Mouse (Mus musculus) testis, adult 2 months (tissue): ENCODE measurements around the gene Gramd1a.

ENCODE experiments used
- CTCF ChIP-seq: fragments of 200-500 bp; IDR thresholded peaks from 2 replicates; pipeline ENCODE4 v1.5.1; 2012; ENCODE audit warnings: low read depth, mild to moderate bottlenecking, inconsistent platforms, low read length, moderate library complexity; ENCODE audit not compliant: control insufficient read depth, insufficient read depth, insufficient replicate concordance
- POLR2A ChIP-seq: fragments of 200-500 bp; IDR thresholded peaks from 2 replicates; pipeline ENCODE4 v1.6.1; 2012; ENCODE audit warnings: low read depth, mild to moderate bottlenecking, inconsistent platforms, low read length, moderate library complexity; ENCODE audit not compliant: control insufficient read depth

- TF ChIP-seq POLR2A = no peak
- TF ChIP-seq CTCF = no peak
Observed at GRCm38 (mm10) chr7:31174466-31174865, 18.8 kb upstream of the Gramd1a start.
